Mouse (Mus musculus) layer of hippocampus, postnatal 10 days (tissue): Measurements from ENCODE around the gene Nr3c2. TPM values are rescaled to one million over a fixed set of nuclear protein-coding genes. Genes with fewer than 3 reads are reported as not detected.

Source experiments
- DNase-seq, 2 experiments: peaks; one replicate each; pipeline ENCODE4 v3.0.0; 2021; ENCODE audit warnings: low spot score in 2 of 2
- total RNA-seq, 2 experiments: library from RNA; stranded (reverse); gene quantifications; 2 replicates each; pipeline ENCODE4 v1.2.3; 2021

Gene Nr3c2
- total RNA-seq, 2 experiments from 2014 or later = 99.2 to 107 TPM

DNA sequence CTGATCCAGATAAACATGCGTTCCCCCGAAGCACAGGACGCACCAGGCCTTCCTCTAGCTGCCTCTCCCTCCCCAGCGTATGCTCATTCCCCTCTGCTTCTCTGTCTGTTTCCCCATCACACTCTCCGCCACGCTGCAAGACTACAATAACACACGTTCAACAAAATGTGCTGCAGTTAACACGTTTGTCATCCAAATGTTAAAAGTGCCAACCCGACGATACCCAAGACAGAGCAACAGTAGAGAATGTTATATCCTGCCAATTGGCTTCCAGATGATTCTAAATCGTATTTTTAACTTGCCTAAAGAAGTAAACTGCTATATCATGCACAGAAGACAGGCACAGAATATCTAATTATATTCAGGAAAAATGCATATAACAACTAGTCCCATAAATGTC is 395.4 kb downstream of the Nr3c2 start:
- DNase-seq = no peak
